Mouse (Mus musculus) left cerebral cortex, postnatal 36 days (tissue): ENCODE measurements at regions not wholly inside any gene's neighbourhood (a gene's known extent, or its start where the extent isn't known, plus 50 kb on each side); places are given as distances from the start of the nearest gene placed in this dataset.

ENCODE experiments used
- DNase-seq, 2 experiments: peaks; one replicate each; pipeline ENCODE4 v3.0.0; 2021 to 2022; ENCODE audit warnings: low spot score in 2 of 2, mixed read lengths in 1 of 2
- intact Hi-C: fragments of 180-260 bp; cut with DNase I; formaldehyde crosslinking; loops from one replicate; pipeline ENCODE4 v1.15.1; 2025

GRCm38 (mm10) chr19:15851622-15852021 lies 95.5 kb downstream of the Psat1 start:
- DNase-seq: no peak
- intact Hi-C loops: no loop called here

- intact Hi-C loops: no loop called here
- no peak for DNase-seq
These were observed 96.4 kb downstream of the Psat1 start for GRCm38 (mm10) chr19:15850722-15851121.

GRCm38 (mm10) chr19:15849235-15849634 lies 97.9 kb downstream of the Psat1 start:
- intact Hi-C loops: no loop called here
- no peak for DNase-seq

- intact Hi-C loops: no loop called here
These were observed 108.8 kb downstream of the Psat1 start for GRCm38 (mm10) chr19:15838327-15838726.

GRCm38 (mm10) chr19:15837715-15838175 lies 109.4 kb downstream of the Psat1 start:
- intact Hi-C loops: no loop called here

More at GRCm38 (mm10) chr19:15838327-15838726, 108.8 kb downstream of the Psat1 start:
- no peak for DNase-seq

GRCm38 (mm10) chr19:15836956-15837714 lies 110.0 kb downstream of the Psat1 start:
- no peak for DNase-seq
- intact Hi-C loops: no loop called here

More at GRCm38 (mm10) chr19:15837715-15838175, 109.4 kb downstream of the Psat1 start:
- DNase-seq: no peak

- DNase-seq: no peak
- intact Hi-C loops: no loop called here
These were observed 110.8 kb downstream of the Psat1 start for GRCm38 (mm10) chr19:15836201-15836955.

GRCm38 (mm10) chr19:15830385-15830784 lies 116.8 kb downstream of the Psat1 start:
- intact Hi-C loops: no loop called here
- no peak for DNase-seq

DNA sequence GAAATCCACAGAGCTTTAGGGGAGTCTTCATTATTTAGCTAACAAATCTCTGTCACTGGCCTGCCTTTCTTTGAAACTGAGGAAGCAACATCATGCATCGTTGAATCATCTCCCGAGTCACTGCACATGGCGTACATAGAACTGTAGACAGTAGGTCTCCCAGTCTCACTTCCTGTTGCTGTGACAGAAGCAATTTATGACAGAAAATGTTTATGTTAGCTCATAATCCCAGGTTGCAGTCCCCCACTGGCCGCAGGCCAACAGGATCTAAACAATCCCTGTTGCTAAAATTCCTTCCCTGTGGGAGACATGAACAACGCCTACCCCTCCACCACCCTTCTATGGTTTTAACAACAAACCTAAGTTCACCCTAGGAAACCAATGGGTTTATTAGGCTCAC lies 118.0 kb downstream of the Psat1 start:
- DNase-seq: no peak
- intact Hi-C loops: no loop called here

GRCm38 (mm10) chr19:15827990-15828705 lies 119.0 kb downstream of the Psat1 start:
- DNase-seq: no peak
- intact Hi-C loops: no loop called here

GRCm38 (mm10) chr19:15827120-15827989 lies 119.8 kb downstream of the Psat1 start:
- DNase-seq: no peak
- intact Hi-C loops: no loop called here

- intact Hi-C loops: no loop called here
These were observed 123.3 kb downstream of the Psat1 start for GRCm38 (mm10) chr19:15823688-15824371.

GRCm38 (mm10) chr19:15820020-15820419 lies 127.1 kb downstream of the Psat1 start:
- intact Hi-C loops: no loop called here
- no peak for DNase-seq

More at GRCm38 (mm10) chr19:15823688-15824371, 123.3 kb downstream of the Psat1 start:
- DNase-seq: no peak

GRCm38 (mm10) chr19:15815166-15815565 lies 132.0 kb downstream of the Psat1 start:
- no peak for DNase-seq
- intact Hi-C loops: no loop called here

DNA sequence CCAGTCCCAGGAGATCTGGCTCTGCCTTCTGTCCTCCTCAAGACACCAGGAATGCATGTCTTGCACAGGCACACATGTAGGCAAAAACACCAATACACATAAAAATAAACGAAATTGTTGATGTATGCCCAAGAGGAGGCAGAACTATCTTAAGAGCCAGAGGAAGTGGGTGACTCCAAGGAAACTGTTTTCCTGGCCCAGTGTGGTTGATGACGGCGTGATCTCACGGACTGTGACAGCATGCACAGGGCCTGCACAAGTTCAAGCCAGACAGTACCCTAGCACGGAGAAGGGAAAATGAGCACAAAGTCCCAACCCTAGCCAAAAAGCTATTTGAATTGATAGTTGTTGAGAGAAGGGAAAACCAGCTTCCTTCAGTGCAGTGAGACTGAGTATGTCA lies 138.1 kb downstream of the Psat1 start:
- intact Hi-C loops: loop anchor here (10.0 kb wide), 1 partner anchor 164 kb away; no protein-coding TSS in a partner anchor
- DNase-seq: no peak

DNA sequence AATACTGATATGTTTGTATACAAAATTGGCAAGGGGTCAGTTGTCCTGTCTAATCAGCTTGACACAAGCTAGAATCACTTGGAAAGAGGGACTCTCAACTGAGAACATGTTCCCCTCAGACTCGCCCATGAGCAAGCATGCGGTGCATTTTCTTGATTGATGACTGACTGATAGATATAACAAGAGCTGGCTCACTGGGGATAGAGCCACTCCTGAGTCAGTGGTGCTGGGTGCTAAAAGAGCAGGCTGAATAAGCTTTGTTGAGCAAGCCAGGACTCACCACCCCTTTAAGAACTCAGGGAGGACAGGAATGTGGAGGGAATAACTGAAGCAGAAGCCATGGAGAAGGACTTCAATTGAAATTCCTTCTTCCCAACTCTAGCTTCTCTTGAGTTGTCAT lies 139.5 kb downstream of the Psat1 start:
- no peak for DNase-seq
- intact Hi-C loops: loop anchor here (10.0 kb wide), 1 partner anchor 163 kb away; no protein-coding TSS in a partner anchor

DNA sequence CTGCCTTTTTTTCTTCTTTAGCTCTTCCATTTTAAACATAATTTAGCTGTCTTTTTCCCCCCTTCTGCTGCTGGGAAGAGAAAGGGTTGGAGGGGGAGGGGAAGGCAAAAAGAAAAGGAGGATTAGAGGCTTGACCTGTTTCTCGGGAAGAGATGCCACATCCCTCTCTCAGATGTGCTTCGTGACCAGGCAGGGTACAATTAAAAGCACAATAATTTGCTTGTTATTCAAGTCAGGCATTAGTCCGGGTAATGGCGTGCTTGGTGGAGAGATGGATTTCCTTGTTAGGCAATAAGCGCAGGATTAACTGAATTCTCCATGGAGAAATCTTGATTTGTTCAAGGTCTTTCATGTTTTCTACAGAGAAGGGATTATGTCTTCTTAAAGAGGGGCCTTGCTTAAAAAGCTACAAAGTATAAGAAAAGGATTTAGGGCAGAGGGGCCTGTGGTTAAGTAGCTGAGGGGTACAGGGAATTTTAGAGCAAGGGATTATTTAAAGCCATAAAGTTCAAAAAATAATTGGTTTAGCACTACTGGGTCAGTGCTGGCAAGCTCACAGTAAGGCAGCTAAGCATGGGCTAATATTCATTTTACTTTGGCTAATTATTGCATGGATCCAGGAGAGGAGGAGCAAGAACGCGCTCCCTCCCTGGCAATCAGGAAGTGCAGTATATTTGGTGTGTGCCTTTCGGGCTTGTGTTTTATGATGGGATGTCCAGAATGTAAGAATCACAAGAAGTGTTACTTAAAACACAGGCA lies 143.8 kb downstream of the Psat1 start:
- no peak for DNase-seq
- intact Hi-C loops: loop anchor here (5.0 to 10.0 kb wide), 3 partner anchors 159 to 1206 kb away; partner anchors contain the start of gene Tle4

DNA sequence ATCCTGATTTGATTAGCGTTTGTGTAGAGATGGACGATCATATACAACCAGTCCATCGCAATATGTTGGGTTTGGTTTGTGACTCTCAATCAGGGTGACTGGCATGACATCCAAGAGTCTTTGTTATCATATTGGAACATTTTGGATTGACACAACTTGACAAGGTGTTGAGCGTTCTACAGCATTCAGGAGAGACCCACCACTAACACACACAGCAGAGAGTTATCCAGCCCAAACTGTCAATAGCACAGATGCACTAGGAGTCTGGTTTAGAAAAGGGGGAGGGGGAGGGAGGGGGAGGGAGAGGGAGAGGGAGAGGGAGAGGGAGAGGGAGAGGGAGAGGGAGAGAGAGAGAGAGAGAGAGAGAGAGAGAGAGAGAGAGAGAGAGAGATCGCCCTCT lies 144.5 kb downstream of the Psat1 start:
- DNase-seq: no peak
- intact Hi-C loops: loop anchor here (5.0 to 10.0 kb wide), 3 partner anchors 158 to 1205 kb away; partner anchors contain the start of gene Tle4
